In genomic region chr13:93141184-93141583, GRCm38 (mm10) we compare ENCODE assay signal across 21 mouse cellular contexts. TPM values are rescaled to one million over a fixed set of nuclear protein-coding genes. Genes with fewer than 3 reads are reported as not detected.
"Had no signal": no experiment of that assay in that cellular context is flagged by ENCODE, and none has a peak within 500 bp of the region (broad histone marks: within the 10 kb centered on the region; RNA-seq: fewer than 3 reads in every experiment).

No protein-coding gene starts in this region.

- H3K4me3 ChIP-seq: heart, embryonic 10.5 days; heart, embryonic 12.5 days; hindbrain, embryonic 10.5 days; hindbrain, embryonic 12.5 days; intestine, embryonic 15.5 days; left cerebral cortex, adult 2 months; limb, embryonic 10.5 days; limb, embryonic 12.5 days; liver, embryonic 13.5 days had no signal

- H3K27ac ChIP-seq: heart, embryonic 10.5 days; hindbrain, embryonic 10.5 days; hindbrain, embryonic 12.5 days; hindbrain, embryonic 14.5 days; intestine, embryonic 15.5 days; left cerebral cortex, adult 2 months; limb, embryonic 10.5 days; limb, embryonic 12.5 days; liver, embryonic 13.5 days had no signal

- DNase-seq: heart, adult 18-20 months; heart, postnatal 10 days; heart, postnatal 4 days; kidney, adult 18-20 months; kidney, adult 8-10 months; kidney, postnatal 10 days; kidney, postnatal 25 days; kidney, postnatal 4 days; layer of hippocampus, adult 9-11 months; liver; liver, embryonic 13.5 days had no signal

RNA-seq across cellular contexts. Expression of gene Cmya5, which starts 3.3 kb away (rescaled TPM):
- total RNA-seq: granulocyte monocyte progenitor cell, adult 5-6 weeks had no signal
